Mouse (Mus musculus): ENCODE results near the gene Cphx2.
"Not testable (repeated sequence)": the region's sequence is repeated elsewhere in the genome, so short reads cannot be mapped to it uniquely, and the experiment has no call there.

DNA sequence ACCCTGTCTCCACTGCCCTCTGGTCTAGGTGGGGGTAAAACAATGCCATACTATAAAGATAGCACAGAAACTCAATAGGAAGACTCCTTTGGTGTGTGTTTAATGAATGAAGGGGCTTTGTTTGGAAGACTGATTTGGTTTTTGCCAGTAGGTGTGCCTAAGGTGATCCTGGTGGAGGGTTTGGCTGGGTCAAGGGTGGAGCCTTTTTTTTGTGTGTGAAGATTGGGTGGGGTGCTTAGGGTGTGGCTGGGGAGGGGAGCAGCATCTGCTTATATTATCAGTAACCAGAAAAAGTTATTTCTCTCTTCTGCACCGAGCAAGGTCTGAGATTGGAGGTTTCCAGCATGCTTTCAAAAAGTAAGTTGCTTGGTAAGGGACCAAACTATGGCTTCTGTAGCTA lies 681 bp downstream of the Cphx2 start, which contains the start of gene Cphx3:
- TF ChIP-seq ZNF384 (IDR thresholded peaks at IDR 0.05; ENCODE audit: low read depth, low read length); HCFC1 (IDR thresholded peaks at IDR 0.05; ENCODE audit: borderline replicate concordance, insufficient read depth, low read length): not testable (repeated sequence)

Measured in ES-E14 (cell line).